Mouse (Mus musculus) forebrain, embryonic 14.5 days (tissue): ENCODE data around the gene Stx8. TPM values are rescaled to one million over a fixed set of nuclear protein-coding genes. Genes with fewer than 3 reads are reported as not detected.

Experiments used
- ATAC-seq: fragments of 200-750 bp; cut with Nextera tagmentation; 2 replicates; pipeline ENCODE4 v1.8.0; 2017; ENCODE audit warnings: mild to moderate bottlenecking, moderate library complexity
- DNase-seq: peaks from one replicate; pipeline ENCODE4 v3.0.0-alpha.2; 2015; ENCODE audit warnings: low spot score
- H3K27ac ChIP-seq: fragments of 300-500 bp; sonication (generic); 2 replicates; pipeline ENCODE4 v1.5.1; 2014; ENCODE audit warnings: low read depth, mild to moderate bottlenecking, control low read depth, low read length, moderate library complexity
- H3K27me3 ChIP-seq: fragments of 300-500 bp; sonication (generic); replicated peaks from 2 replicates; pipeline ENCODE4 v1.6.1; 2014; ENCODE audit warnings: low read length, control low read depth, mixed read lengths; ENCODE audit not compliant: control insufficient read depth, insufficient read depth
- H3K36me3 ChIP-seq: fragments of 300-500 bp; sonication (generic); 2 replicates; pipeline ENCODE4 v1.6.1; 2014; ENCODE audit warnings: low read length, control low read depth; ENCODE audit not compliant: control insufficient read depth, insufficient read depth
- H3K4me1 ChIP-seq: fragments of 300-500 bp; sonication (generic); 2 replicates; pipeline ENCODE4 v1.6.1; 2014; ENCODE audit warnings: antibody characterized with exemption, low read length, control low read depth; ENCODE audit not compliant: control insufficient read depth, insufficient read depth
- H3K4me2 ChIP-seq: fragments of 300-500 bp; sonication (generic); 2 replicates; pipeline ENCODE4 v1.6.1; 2014; ENCODE audit warnings: mild to moderate bottlenecking, control low read depth, low read length
- H3K4me3 ChIP-seq: fragments of 300-500 bp; sonication (generic); 2 replicates; pipeline ENCODE4 v1.5.1; 2014; ENCODE audit warnings: low read depth, low read length, control low read depth
- H3K9ac ChIP-seq: fragments of 300-500 bp; sonication (generic); 2 replicates; pipeline ENCODE4 v1.6.1; 2014; ENCODE audit warnings: mild to moderate bottlenecking, low read length, control low read depth, moderate library complexity
- H3K9me3 ChIP-seq: fragments of 300-500 bp; sonication (generic); replicated peaks from 2 replicates; pipeline ENCODE4 v1.6.1; 2016; ENCODE audit warnings: low read length, control low read depth, mixed read lengths; ENCODE audit not compliant: control insufficient read depth
- WGBS: fragments of 180-500 bp; shearing (Covaris S2); extraction: QIAGEN DNeasy Blood & Tissue Kit; methylation state at CpG from one replicate; pipeline ENCODE4 v1.1.7; 2014; 5-methylcytosine and 5-hydroxymethylcytosine counted together
- polyA plus RNA-seq: library from polyadenylated mRNA; unstranded; fragments of >200 nt; fragmentation: Nextera tagmentation; extraction: Ambion mirVana; gene quantifications from 2 replicates; pipeline ENCODE4 v1.2.1, GENCODE M21; 2014

The Stx8 gene
- polyA plus RNA-seq, 1 experiment from 2014 or later = 74.1 TPM

GRCm38 (mm10) chr11:68101598-68101997 is 135.6 kb downstream of the Stx8 start:
- H3K4me3 ChIP-seq = no peak overlapping the region
- H3K9me3 ChIP-seq = no peaks in the 10 kb centered on the region
- ATAC-seq (no peak), DNase-seq (no peak)
- H3K27me3 ChIP-seq = no peaks in the 10 kb centered on the region
- no peaks in the 10 kb centered on the region for H3K4me1 ChIP-seq
- no peak overlapping the region for H3K9ac ChIP-seq
- H3K27ac ChIP-seq = no peak overlapping the region
- H3K36me3 ChIP-seq = no peaks in the 10 kb centered on the region
- H3K4me2 ChIP-seq = no peak overlapping the region
- WGBS = 100% methylated on average over 1 of the region's 1 CpGs

DNA sequence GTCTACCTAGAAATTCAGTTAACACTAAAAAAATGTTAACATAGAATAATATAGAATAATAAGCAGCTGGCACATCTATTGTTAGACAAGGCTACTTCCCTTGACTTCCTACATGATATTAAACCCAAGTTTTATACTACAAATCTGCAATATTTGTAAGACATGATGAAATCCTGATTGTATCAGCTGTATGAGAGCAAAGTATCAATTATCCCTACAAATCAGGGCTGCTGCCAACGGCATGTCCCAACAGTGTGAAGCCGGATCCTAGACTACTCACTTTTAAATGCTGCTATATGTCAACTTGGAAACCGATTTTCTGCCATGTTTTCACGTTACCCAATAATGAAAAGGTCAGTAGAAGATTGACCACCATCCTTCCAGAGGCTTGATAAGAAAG is 137.5 kb downstream of the Stx8 start:
- Histone ChIP-seq H3K9ac (no peak overlapping the region), H3K9me3 (no peaks in the 10 kb centered on the region), H3K27ac (no peak overlapping the region), H3K4me3 (no peak overlapping the region), H3K36me3 (no peaks in the 10 kb centered on the region), H3K27me3 (no peaks in the 10 kb centered on the region), H3K4me1 (no peaks in the 10 kb centered on the region), H3K4me2 (no peak overlapping the region)
- 92% methylated on average over 4 of the region's 4 CpGs for WGBS
- no peak for DNase-seq
- ATAC-seq = no peak

DNA sequence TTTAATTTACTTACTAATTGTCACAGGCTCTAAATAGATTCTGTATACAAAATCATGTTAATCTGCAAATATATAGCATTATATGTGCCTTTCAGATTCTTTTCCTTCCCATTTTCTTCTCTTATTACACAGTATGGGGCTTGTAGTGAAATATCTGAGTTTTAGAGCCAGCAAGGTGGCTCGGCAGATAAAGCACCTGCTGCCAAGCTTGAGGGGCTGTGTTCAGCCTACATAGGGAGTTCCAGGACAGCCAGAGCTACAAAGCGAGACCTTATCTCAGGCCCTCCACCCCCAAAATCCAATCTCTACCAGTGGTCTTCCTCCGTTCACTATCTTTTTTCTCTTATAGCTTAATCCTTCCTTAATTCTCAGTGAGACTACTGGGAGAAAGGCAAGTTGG is 140.1 kb downstream of the Stx8 start:
- no peaks in the 10 kb centered on the region for H3K27me3 ChIP-seq
- no peak for DNase-seq
- 85% methylated on average over 3 of the region's 3 CpGs for WGBS
- H3K27ac ChIP-seq = no peak overlapping the region
- H3K9me3 ChIP-seq = no peaks in the 10 kb centered on the region
- no peak overlapping the region for H3K4me3 ChIP-seq
- no peak overlapping the region for H3K9ac ChIP-seq
- H3K4me2 ChIP-seq = no peak overlapping the region
- H3K36me3 ChIP-seq = no peaks in the 10 kb centered on the region
- no peaks in the 10 kb centered on the region for H3K4me1 ChIP-seq
- no peak for ATAC-seq

GRCm38 (mm10) chr11:68113454-68114100 is 147.6 kb downstream of the Stx8 start:
- H3K36me3 ChIP-seq = no peaks in the 10 kb centered on the region
- H3K4me3 ChIP-seq = no peak overlapping the region
- H3K27ac ChIP-seq = peak overlapping the region; percentile 10; the same call in 1 of the 2 replicates
- peak; percentile 25 for DNase-seq
- H3K4me1 ChIP-seq = peaks cover 11% of the 10 kb centered on the region; the same call in 1 of the 2 replicates
- ATAC-seq = no peak
- WGBS = 26% methylated on average over 11 of the region's 11 CpGs
- H3K27me3 ChIP-seq = no peaks in the 10 kb centered on the region
- H3K9ac ChIP-seq = no peak overlapping the region
- 0 out of 2 replicates have a peak overlapping the region, but pooled peaks have one; percentile 8 for H3K4me2 ChIP-seq
- no peaks in the 10 kb centered on the region for H3K9me3 ChIP-seq

DNA sequence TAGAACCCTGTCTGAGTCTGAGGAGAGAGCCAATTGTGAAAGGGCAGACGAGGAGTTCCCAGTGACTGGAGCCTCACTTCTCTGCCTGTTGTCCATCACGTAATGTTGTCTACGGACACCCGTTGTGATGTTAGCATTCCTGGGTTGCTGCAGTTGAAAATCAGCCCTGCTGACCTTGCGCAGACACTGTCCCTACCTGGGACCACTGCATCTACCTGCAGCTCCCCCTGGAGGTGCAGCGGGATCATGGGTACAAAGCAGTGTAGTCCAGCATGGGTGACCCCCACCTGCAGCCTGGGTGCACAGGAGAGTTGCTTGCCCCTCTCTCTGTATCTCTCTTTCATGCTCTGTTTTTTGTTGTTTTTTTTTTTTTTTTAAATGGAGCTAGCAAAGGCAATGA is 148.2 kb downstream of the Stx8 start:
- no peaks in the 10 kb centered on the region for H3K9me3 ChIP-seq
- 12% methylated on average over 6 of the region's 6 CpGs for WGBS
- no peak for ATAC-seq
- DNase-seq = no peak
- H3K27me3 ChIP-seq = no peaks in the 10 kb centered on the region
- H3K4me2 ChIP-seq = no peak overlapping the region; the same call in 1 of the 2 replicates
- peaks cover 11% of the 10 kb centered on the region; the same call in 1 of the 2 replicates for H3K4me1 ChIP-seq
- H3K36me3 ChIP-seq = no peaks in the 10 kb centered on the region
- H3K4me3 ChIP-seq = no peak overlapping the region
- no peak overlapping the region for H3K9ac ChIP-seq
- no peak overlapping the region for H3K27ac ChIP-seq

DNA sequence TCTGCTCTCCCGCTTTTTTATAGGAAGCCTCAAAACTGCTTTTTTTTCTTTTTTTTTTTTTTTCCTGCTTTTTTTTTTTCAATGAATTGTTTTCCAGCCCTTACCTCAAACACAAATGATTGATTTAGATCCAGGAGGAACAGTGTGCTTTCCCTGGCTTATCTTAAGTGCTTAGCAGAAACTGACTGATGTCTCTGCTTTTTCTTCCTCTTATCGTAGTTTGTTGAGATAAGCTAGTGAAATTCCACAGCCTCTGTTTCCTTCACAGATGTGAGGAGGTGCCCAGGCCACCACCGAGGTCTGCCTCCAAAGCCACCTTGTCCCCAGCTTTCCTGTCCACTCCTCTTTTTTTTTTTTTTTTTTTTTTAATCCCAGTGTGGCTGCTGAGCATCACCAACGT is 150.2 kb downstream of the Stx8 start:
- no peaks in the 10 kb centered on the region for H3K27me3 ChIP-seq
- H3K36me3 ChIP-seq = no peaks in the 10 kb centered on the region
- WGBS = 70% methylated on average over 4 of the region's 4 CpGs
- DNase-seq (no peak), ATAC-seq (no peak)
- H3K9ac ChIP-seq = no peak overlapping the region
- no peak overlapping the region for H3K4me2 ChIP-seq
- no peaks in the 10 kb centered on the region for H3K9me3 ChIP-seq
- H3K4me3 ChIP-seq = no peak overlapping the region
- H3K27ac ChIP-seq = no peak overlapping the region
- peaks cover 11% of the 10 kb centered on the region; the same call in 1 of the 2 replicates for H3K4me1 ChIP-seq

DNA sequence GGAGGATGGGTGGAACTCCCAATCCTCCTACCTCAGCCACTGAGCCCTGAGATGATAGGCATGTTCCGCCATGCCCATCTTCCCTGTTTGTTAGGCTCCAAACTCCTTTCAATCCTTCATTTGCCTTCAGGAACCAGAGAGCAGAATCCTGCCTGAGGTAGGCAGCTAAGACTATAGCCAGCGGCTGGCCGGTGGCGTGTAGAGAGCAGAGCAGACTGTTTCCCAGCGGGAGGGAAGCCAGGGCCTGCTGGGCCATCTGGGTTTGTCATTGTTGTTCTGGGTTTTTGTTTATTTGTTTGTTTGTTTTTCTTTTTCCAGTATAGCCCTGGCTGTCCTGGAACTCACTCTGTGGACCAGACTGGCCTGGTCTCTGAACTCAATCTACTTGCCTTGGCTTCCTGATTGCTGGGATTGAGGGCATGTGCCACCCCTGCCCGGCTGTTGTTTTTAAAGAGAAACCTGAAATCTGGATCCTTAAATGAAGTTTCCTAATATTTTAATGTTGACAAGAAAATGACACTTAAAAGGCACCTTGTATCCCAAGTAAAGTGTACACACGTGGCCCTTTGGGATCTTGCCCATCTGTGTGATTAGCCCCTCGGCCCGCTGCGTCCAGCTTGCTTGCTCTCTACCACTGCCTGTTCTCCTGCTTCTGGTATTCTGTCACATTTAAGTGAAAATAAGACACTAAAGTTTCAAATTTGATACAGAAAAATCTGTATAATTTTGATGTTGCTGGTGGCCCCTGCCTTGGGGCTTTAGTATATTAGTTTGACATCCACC is 152.1 kb downstream of the Stx8 start:
- H3K27ac ChIP-seq = no peak overlapping the region
- no peaks in the 10 kb centered on the region for H3K27me3 ChIP-seq
- H3K4me3 ChIP-seq = no peak overlapping the region
- no peaks in the 10 kb centered on the region for H3K9me3 ChIP-seq
- H3K9ac ChIP-seq = no peak overlapping the region
- DNase-seq (no peak), ATAC-seq (no peak)
- no peak overlapping the region for H3K4me2 ChIP-seq
- no peaks in the 10 kb centered on the region for H3K36me3 ChIP-seq
- WGBS = 92% methylated on average over 10 of the region's 10 CpGs
- H3K4me1 ChIP-seq = peaks cover 15% of the 10 kb centered on the region; the same call in 1 of the 2 replicates

DNA sequence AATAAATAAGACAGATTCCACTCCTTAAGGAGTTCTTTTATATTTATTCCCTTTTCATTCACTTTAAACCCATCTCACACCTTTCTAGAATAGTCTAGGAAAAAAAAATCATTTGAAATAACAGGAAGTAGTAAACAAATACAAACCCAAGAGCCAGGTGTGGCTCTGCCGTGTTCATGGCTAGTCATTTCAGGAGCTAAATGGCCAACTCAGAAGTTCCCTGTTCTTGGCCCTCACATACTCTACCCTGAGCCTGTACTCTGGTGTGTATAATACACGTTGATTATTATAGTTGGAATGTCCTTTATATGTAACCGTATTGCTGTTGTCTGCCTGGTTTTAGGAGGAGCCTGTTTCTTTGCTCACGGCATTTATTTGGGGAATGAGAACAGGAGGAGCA is 152.7 kb downstream of the Stx8 start:
- no peak overlapping the region for H3K9ac ChIP-seq
- no peaks in the 10 kb centered on the region for H3K36me3 ChIP-seq
- DNase-seq = no peak
- no peak overlapping the region for H3K27ac ChIP-seq
- 91% methylated on average over 4 of the region's 4 CpGs for WGBS
- H3K9me3 ChIP-seq = no peaks in the 10 kb centered on the region
- peaks cover 10% of the 10 kb centered on the region; the same call in 1 of the 2 replicates for H3K4me1 ChIP-seq
- no peaks in the 10 kb centered on the region for H3K27me3 ChIP-seq
- ATAC-seq = no peak
- H3K4me2 ChIP-seq = no peak overlapping the region
- no peak overlapping the region for H3K4me3 ChIP-seq

DNA sequence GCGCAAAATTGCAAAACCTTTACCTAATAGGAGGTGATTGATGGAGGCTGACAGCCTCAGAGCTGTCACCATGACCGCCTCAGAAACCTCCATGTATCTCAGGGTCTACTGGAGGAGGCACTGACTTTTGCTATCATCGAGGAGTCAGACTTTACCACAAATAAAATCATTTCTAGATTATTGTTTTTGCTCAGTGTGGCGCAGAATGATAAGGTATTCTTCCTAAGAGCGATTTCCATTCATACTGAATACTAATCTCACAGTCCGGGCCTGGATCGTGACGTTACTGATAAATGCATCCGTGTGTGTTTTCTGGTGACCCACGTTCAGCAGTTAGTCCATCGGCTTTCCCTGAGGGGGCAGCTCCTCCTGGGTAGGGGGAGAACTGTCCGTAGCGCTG is 153.1 kb downstream of the Stx8 start:
- Histone ChIP-seq H3K27me3 (no peaks in the 10 kb centered on the region), H3K36me3 (no peaks in the 10 kb centered on the region), H3K4me2 (no peak overlapping the region), H3K9ac (no peak overlapping the region), H3K4me3 (no peak overlapping the region), H3K27ac (no peak overlapping the region), H3K9me3 (no peaks in the 10 kb centered on the region), H3K4me1 (peaks cover 6% of the 10 kb centered on the region; the same call in 1 of the 2 replicates)
- no peak for ATAC-seq
- 88% methylated on average over 13 of the region's 13 CpGs for WGBS
- no peak for DNase-seq
